Mouse (Mus musculus) cerebellum, adult 9-11 months (tissue): ENCODE results near the gene Rab7.
"Not testable (repeated sequence)": the region's sequence is repeated elsewhere in the genome, so short reads cannot be mapped to it uniquely, and the experiment has no call there.

Experiments used
- DNase-seq: peaks from one replicate; pipeline ENCODE4 v3.0.0; 2022

Gene Rab7

GRCm38 (mm10) chr6:87996606-87997005 lies 48.5 kb downstream of the Rab7 start:
- no peak for DNase-seq

GRCm38 (mm10) chr6:87995519-87995918 lies 49.6 kb downstream of the Rab7 start:
- no peak for DNase-seq

- no peak for DNase-seq
Measured at GRCm38 (mm10) chr6:87993790-87994571, 51.1 kb downstream of the Rab7 start.

- no peak for DNase-seq
Measured at GRCm38 (mm10) chr6:87992733-87993132, 52.3 kb downstream of the Rab7 start.

GRCm38 (mm10) chr6:87991886-87992285 lies 53.2 kb downstream of the Rab7 start:
- no peak for DNase-seq

- no peak for DNase-seq
Measured at GRCm38 (mm10) chr6:87991216-87991615, 53.9 kb downstream of the Rab7 start.

DNA sequence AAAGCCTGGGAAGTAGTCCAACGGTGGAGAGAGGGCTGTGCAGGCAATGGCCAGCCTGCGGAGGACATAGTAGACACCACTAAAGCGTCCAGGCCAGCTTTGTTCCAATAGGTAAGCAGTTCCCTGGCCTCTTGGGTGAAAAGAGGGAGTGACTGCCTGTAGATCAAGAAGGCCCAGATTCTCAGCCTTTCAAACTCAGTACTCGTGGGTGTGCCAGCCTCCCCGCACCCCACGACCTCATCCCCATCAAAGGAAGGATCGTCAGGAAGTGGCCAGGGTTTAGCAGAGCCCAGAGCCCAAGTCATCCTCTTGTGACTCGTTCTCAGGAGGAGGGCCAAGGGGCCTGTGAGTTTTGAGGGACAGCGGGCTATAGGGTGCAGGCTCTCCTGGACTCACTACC lies 62.6 kb downstream of the Rab7 start:
- no peak for DNase-seq

GRCm38 (mm10) chr6:87981547-87982256 lies 63.4 kb downstream of the Rab7 start, which contains the start of gene H1fx:
TSS of gene H1fx (minus strand) at chr6:87981637.
- peak; percentile 76 for DNase-seq

DNA sequence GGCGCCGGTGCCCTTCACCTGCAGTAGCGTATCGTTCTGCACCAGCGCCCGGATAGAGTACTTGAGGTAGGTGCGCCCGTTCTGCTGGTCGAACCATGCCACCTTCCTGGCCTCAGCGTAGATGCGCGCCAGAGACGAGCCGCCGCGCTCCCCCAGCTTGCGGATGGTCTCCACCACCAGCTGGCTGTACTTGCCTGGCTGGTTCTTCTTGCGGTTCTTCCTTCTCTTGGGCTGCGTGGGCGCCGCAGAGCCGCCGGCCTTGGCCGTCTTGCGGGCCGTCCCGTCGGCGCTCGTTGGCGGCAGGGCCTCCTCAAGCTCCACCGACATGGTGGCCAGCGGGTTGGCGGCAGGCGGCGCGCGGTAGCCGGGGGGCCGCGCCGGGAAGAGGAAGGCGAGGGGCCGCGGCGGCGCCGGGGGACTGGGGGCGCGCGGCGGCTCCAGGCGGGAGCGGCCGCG lies 64.0 kb downstream of the Rab7 start:
- DNase-seq: peak; percentile 43

DNA sequence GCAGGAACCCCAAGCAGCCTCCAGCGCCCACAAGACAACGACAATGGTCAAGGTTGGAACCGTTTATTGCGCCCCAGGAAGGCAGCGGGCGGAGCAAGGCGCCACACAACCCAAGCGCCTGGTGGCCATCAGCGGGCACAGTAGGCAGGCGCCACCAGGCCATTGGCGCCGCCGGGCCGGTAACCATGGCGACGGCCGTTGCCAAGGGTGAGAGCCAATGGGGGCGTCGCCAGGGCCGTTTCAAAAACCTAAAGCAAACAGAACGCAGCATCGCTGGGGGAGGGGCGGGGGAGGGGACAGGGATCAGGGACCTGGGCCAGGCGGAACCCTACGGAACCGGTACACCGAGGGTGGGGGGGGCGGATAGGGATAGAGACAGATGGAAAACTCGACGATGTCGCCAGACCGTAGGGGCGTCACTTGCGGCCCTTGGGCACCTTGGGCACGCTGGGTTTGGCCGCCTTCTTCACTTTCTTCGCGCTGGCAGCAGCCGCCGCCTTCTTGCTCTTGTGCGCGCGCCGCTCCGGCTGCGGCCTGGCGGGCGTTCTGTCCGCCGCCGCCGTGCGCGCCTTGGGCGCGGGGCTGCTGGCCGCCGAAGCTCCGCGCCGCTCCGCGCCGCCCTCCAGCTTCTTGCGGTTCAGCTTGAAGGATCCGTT lies 64.6 kb downstream of the Rab7 start:
- DNase-seq: peak; percentile 83

DNA sequence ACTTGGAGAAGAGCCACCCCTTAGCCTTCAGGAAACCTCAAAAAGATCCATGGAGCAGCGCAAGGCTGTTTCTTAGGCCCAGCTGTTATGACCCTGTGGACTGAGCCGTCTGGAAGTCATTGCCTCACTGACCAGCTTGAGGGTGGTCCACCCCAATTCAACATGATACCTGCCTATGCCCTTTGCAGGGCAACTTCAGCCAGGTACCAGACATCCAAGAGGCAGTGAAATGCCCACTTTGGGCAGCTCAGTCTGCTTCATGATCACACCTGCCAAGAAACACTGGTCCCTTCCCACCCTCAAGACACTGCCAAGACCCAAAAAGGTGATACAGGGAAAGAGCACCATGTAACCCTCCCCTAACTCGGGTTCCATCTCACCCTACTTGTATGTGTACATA lies 65.3 kb downstream of the Rab7 start:
- no peak for DNase-seq

- DNase-seq: no peak
Measured at GRCm38 (mm10) chr6:87970041-87970440, 75.0 kb downstream of the Rab7 start.

DNA sequence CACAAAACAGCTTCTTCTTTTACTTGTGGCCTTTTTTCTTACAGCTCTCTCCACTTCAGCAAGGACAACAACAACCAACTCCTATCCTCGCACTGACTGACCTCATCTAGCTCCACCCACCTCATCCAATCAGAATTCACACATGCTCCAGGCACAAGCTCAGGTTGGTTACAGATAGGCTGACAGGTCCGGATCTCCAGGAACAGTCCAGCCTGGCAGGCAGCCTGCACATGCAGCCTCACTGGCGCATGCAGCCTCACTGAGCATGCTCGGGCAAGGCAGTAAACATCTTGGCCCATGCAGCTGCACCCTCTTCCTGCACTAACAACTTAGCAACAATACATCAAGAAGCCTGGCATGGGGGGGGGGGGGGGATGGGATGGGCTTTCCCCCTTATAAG lies 82.6 kb downstream of the Rab7 start:
- not testable (repeated sequence) for DNase-seq
